17 mouse cellular contexts compared by ENCODE assay signal in genomic region chr5:26795524-26795923, GRCm38 (mm10).
DNase-seq lines count a peak whose midpoint lies in the region.
"Had no signal": no experiment of that assay in that cellular context is flagged by ENCODE, and none has a peak within 500 bp of the region (broad histone marks: within the 10 kb centered on the region; RNA-seq: fewer than 3 reads in every experiment).

No protein-coding gene starts in this region.

- peak; percentile 29 for DNase-seq in ES-CJ7 (ENCODE audit: low read depth, low spot score)
- DNase-seq in R1 (ENCODE audit: low read depth, low spot score), result peak; percentile 34
- no peak for DNase-seq in cerebellum, postnatal 4 days (ENCODE audit: low spot score in 2 of 2)
- DNase-seq in adrenal gland, adult (ENCODE audit: inconsistent age in 2 of 2, low spot score in 1 of 2), result no peak
- DNase-seq: adrenal gland, adult 2 months; adrenal gland, adult 8-10 months; adrenal gland, postnatal 10 days; adrenal gland, postnatal 14 days; adrenal gland, postnatal 25 days; adrenal gland, postnatal 36 days; B cell, adult 2 months; cerebellum, adult 11 months; cerebellum, adult 11-12 months; cerebellum, adult 18-20 months; cerebellum, adult 2 months; cerebellum, adult 8-10 months; cerebellum, adult 9-10 months had no signal

Comparison
In these comparisons a context has a peak if more than half of its experiments do, and no peak if none do; other contexts are left out.
1. DNase-seq: peak in ES-CJ7 (single experiment) and R1 (single experiment); none in cerebellum, postnatal 4 days (0 of 2) and adrenal gland, adult (0 of 2).